Mouse (Mus musculus) liver, postnatal 0 days (tissue): ENCODE measurements at regions not wholly inside any gene's neighbourhood (a gene's known extent, or its start where the extent isn't known, plus 50 kb on each side); places are given as distances from the start of the nearest gene placed in this dataset.

Experiments
- ATAC-seq: fragments of 200-750 bp; cut with Nextera tagmentation; 2 replicates; pipeline ENCODE4 v1.8.0; 2017; ENCODE audit warnings: mild to moderate bottlenecking, moderate library complexity
- DNase-seq: peaks from one replicate; pipeline ENCODE4 v3.0.0-alpha.2; 2016
- H3K27ac ChIP-seq: fragments of 300-500 bp; sonication (generic); 2 replicates; pipeline ENCODE4 v1.5.1; 2014; ENCODE audit warnings: antibody characterized with exemption, moderate library complexity, mild to moderate bottlenecking, low read depth
- H3K27me3 ChIP-seq: fragments of 300-500 bp; sonication (generic); 2 replicates; pipeline ENCODE4 v1.6.1; 2014; ENCODE audit warnings: low read length, control low read depth, mixed read lengths; ENCODE audit not compliant: insufficient read depth
- H3K36me3 ChIP-seq: fragments of 300-500 bp; sonication (generic); replicated peaks from 2 replicates; pipeline ENCODE4 v1.6.1; 2014; ENCODE audit warnings: mild to moderate bottlenecking, control low read depth, low read length, moderate library complexity, mixed read lengths; ENCODE audit not compliant: insufficient read depth
- H3K4me1 ChIP-seq: fragments of 300-500 bp; sonication (generic); 2 replicates; pipeline ENCODE4 v1.6.1; 2014; ENCODE audit warnings: antibody characterized with exemption, mild to moderate bottlenecking, control low read depth; ENCODE audit not compliant: insufficient read depth
- H3K4me2 ChIP-seq: fragments of 300-500 bp; sonication (generic); 2 replicates; pipeline ENCODE4 v1.6.1; 2014; ENCODE audit warnings: low read depth, mild to moderate bottlenecking, low read length, moderate library complexity, mixed read lengths
- H3K4me3 ChIP-seq: fragments of 300-500 bp; sonication (generic); 2 replicates; pipeline ENCODE4 v1.5.1; 2014; ENCODE audit warnings: low read depth, low read length
- H3K9ac ChIP-seq: fragments of 300-500 bp; sonication (generic); replicated peaks from 2 replicates; pipeline ENCODE4 v1.6.1; 2014; ENCODE audit warnings: mild to moderate bottlenecking, moderate library complexity
- H3K9me3 ChIP-seq: fragments of 300-500 bp; sonication (generic); 2 replicates; pipeline ENCODE4 v1.6.1; 2016; ENCODE audit warnings: mild to moderate bottlenecking, control low read depth, low read length, mixed read lengths
- CTCF ChIP-seq: sonication (generic); IDR thresholded peaks from 2 replicates; pipeline ENCODE4 v1.5.1; 2016; ENCODE audit warnings: antibody characterized with exemption, low read depth
- EP300 ChIP-seq: IDR thresholded peaks from 2 replicates; pipeline ENCODE4 v1.6.1; 2016; ENCODE audit warnings: antibody characterized with exemption, low read depth, mild to moderate bottlenecking
- WGBS: fragments of 180-500 bp; shearing (Covaris S2); extraction: QIAGEN DNeasy Blood & Tissue Kit; methylation state at CpG from one replicate; pipeline ENCODE4 v1.1.7; 2014; ENCODE audit not compliant: insufficient replicate concordance; 5-methylcytosine and 5-hydroxymethylcytosine counted together

GRCm38 (mm10) chr6:52368734-52369412 is 55.6 kb downstream of the Evx1 start:
- Histone ChIP-seq H3K4me1 (no peaks in the 10 kb centered on the region), H3K4me3 (no peak overlapping the region), H3K9ac (no peak overlapping the region), H3K36me3 (no peaks in the 10 kb centered on the region), H3K4me2 (no peak overlapping the region), H3K9me3 (no peaks in the 10 kb centered on the region), H3K27ac (no peak overlapping the region), H3K27me3 (no peaks in the 10 kb centered on the region)
- DNase-seq (no peak), ATAC-seq (no peak)
- WGBS, result 35% methylated on average over 12 of the region's 12 CpGs
- TF ChIP-seq EP300 (no peak), CTCF (no peak)

GRCm38 (mm10) chr6:52370806-52371360 is 57.6 kb downstream of the Evx1 start:
- ATAC-seq (no peak), DNase-seq (no peak)
- Histone ChIP-seq H3K36me3 (no peaks in the 10 kb centered on the region), H3K9me3 (no peaks in the 10 kb centered on the region), H3K9ac (no peak overlapping the region), H3K4me2 (no peak overlapping the region), H3K27ac (no peak overlapping the region), H3K4me3 (no peak overlapping the region), H3K4me1 (no peaks in the 10 kb centered on the region), H3K27me3 (no peaks in the 10 kb centered on the region)
- 79% methylated on average over 8 of the region's 8 CpGs for WGBS
- TF ChIP-seq EP300 (no peak), CTCF (no peak)

- DNase-seq (no peak), ATAC-seq (no peak)
- Histone ChIP-seq H3K27me3 (no peaks in the 10 kb centered on the region), H3K36me3 (no peaks in the 10 kb centered on the region), H3K9ac (no peak overlapping the region), H3K27ac (no peak overlapping the region), H3K4me3 (no peak overlapping the region), H3K4me1 (no peaks in the 10 kb centered on the region), H3K4me2 (no peak overlapping the region), H3K9me3 (no peaks in the 10 kb centered on the region)
- WGBS, result 74% methylated on average over 3 of the region's 3 CpGs
- TF ChIP-seq EP300 (no peak), CTCF (no peak)
Observed at GRCm38 (mm10) chr6:52379146-52379545, 65.8 kb downstream of the Evx1 start.

DNA sequence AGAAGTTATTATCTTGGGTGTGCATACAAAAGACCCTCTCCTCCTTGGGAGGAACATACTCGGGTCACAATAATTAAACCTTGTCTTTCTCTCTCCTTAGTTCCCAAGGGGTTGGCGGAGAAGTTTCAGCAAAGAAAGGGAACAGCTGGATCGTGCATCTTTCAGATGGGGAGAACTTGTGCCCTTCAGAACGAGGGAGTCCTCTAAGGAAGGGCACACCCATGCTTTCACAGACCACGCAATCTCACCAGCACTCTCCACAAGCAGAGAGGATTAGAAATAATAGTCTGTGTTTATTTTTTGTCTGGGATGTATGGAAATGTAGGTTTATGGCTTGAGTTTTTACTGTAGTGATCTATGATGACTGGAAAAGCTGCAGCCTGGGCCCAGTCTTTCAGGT is 66.3 kb downstream of the Evx1 start:
- Histone ChIP-seq H3K27me3 (no peaks in the 10 kb centered on the region), H3K9ac (no peak overlapping the region)
- DNase-seq, result no peak

DNA sequence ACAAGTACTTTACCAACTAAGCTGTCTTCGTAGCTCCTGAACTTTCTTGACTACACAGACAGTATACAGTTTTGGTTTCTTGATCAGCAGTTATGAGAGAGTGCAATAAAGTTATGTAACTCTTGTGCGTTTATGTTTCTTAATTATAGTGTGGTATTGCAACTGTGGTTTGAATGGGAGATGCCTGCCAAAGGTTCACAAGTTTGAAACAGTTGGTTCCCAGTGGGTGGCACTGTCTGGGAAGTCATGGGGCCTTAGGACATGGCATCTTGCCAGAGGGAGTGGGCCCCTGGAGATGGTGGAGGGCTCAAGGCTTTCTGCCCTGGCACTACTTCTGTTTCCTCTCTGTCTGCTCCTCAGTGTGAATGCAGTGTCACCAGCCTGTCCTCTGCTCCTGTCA is 71.7 kb downstream of the Evx1 start:
- DNase-seq (no peak), ATAC-seq (no peak)
- 73% methylated on average over 2 of the region's 2 CpGs for WGBS
- Histone ChIP-seq H3K27ac (no peak overlapping the region), H3K27me3 (no peaks in the 10 kb centered on the region), H3K4me1 (no peaks in the 10 kb centered on the region), H3K4me2 (no peak overlapping the region), H3K36me3 (no peaks in the 10 kb centered on the region), H3K9ac (no peak overlapping the region), H3K9me3 (no peaks in the 10 kb centered on the region), H3K4me3 (no peak overlapping the region)
- no peak for TF ChIP-seq EP300
- TF ChIP-seq CTCF, result no peak

More for the DNA sequence above, 66.3 kb downstream of the Evx1 start:
- Histone ChIP-seq H3K9me3 (no peaks in the 10 kb centered on the region), H3K36me3 (no peaks in the 10 kb centered on the region), H3K4me2 (no peak overlapping the region), H3K4me1 (no peaks in the 10 kb centered on the region), H3K27ac (no peak overlapping the region), H3K4me3 (no peak overlapping the region)
- ATAC-seq, result no peak
- TF ChIP-seq CTCF, result no peak
- no peak for TF ChIP-seq EP300
- 58% methylated on average over 5 of the region's 5 CpGs for WGBS

DNA sequence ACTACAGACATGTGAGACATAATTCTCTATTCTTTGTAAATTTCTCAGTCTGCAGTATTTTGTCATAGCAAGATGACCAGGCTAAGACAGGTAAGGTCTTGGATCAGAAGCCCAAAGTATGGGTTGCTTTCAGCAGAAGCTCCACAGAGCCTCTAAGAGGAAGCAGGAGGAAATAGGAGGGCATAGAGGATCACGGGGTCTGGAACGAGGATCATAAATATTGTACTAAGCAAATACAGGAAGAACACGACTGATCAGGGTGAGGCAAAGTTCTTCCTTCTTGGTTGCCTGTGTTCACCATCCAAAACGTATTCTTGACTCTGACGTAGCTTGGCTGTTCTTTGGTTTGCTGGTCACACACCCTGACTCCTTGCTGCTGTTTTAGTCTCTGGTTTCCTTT is 88.1 kb downstream of the Evx1 start:
- no peaks in the 10 kb centered on the region for H3K27me3 ChIP-seq
- TF ChIP-seq EP300 (no peak), CTCF (no peak)
- no peaks in the 10 kb centered on the region for H3K9me3 ChIP-seq
- H3K4me3 ChIP-seq, result no peak overlapping the region
- H3K4me1 ChIP-seq, result no peaks in the 10 kb centered on the region
- H3K27ac ChIP-seq, result no peak overlapping the region
- no peak for ATAC-seq
- 31% methylated on average over 5 of the region's 5 CpGs for WGBS
- H3K36me3 ChIP-seq, result no peaks in the 10 kb centered on the region
- H3K9ac ChIP-seq, result no peak overlapping the region
- DNase-seq, result no peak
- H3K4me2 ChIP-seq, result no peak overlapping the region
